Mouse (Mus musculus) B cell, adult 62 days (primary cell): ENCODE results near the gene Wdfy1. TPM values are rescaled to one million over a fixed set of nuclear protein-coding genes. Genes with fewer than 3 reads are reported as not detected.

ENCODE experiments used
- total RNA-seq: library from RNA; stranded (reverse); gene quantifications from 4 replicates; pipeline ENCODE4 v1.2.4, GENCODE M21; 2023

Gene Wdfy1
- total RNA-seq = 42.0 to 55.4 TPM (median 48.6 TPM) in 4 replicates

DNA sequence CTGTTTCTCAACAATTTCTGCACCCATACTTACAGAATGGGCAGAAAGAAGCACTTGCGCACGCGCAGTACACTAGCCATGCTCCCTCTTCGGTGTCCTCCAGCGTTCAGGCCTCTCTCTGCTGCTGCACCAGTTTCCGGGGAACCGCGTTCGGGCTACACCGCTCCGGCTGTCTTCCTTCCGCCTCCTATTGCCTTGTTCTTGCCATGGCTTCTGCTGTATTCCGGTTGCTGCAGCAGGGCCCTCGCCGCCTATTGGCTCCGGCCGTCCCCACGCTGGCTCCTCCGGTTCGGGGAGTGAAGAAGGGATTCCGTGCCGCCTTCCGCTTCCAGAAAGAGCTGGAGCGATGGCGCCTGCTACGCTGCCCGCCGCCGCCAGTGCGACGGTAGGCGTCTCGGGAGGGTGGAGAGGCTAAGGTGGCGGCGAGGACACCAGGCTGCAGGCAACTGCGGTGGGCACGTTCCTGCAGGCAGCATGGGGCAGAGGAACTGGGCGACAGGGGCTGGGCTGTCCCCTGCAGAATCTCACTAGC is at the start of gene Wdfy1, which contains the start of gene Mrpl44:
Gene Wdfy1, minus strand, starts transcription at position 217 of the 532 bp plus-strand sequence.
Gene Mrpl44, plus strand, starts transcription at position 92 of the 532 bp plus-strand sequence.

DNA sequence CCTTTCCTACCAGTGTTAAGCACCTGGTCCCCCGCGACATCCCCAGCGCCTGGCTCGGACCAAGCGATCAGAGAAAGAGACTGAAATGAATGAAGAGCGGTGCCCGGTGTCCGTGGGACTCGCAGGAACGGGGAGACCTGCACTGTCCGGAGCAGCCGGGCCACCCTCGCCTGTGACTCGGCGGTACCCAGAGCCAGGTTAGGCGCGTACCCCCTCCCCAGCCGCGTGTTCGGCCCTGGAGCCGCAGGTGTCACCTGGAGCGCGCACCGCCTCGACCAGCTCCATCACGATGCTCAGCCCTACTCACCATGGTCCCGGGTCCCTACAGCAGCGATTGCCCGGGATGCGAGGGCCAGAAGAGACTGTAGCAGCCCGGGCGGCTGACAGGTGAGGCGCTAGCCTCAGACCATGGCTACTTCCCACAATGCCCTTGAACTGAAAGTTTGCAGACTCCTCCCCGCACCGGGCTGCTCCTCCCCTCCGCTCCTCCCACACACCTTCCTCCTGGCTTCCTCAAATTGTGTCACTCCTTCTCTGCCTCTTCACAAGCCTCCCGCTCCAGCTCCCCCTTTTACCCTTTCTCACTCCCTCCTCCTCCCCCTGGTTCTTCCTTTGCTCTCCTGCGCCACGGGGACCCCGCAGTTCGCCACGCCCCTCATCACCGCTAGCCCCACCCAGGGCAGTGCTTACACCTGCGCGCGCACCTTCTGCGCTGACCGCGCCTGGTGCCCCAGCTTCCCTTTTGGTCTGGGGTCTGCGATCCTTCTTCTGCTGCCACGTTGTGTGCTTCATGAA is 104.2 kb downstream of the Wdfy1 start, which contains the start of gene Ap1s3:
Gene Ap1s3, minus strand, starts transcription at position 430 of the 795 bp plus-strand sequence.

Other genes with a start within 250 kb of the Wdfy1 start
- gene Ap1s3, start 104.2 kb downstream of the Wdfy1 start, total RNA-seq = 32.5 to 39.7 TPM (median 36.8 TPM) in 4 replicates
- 14.1 to 16.2 TPM (median 14.8 TPM) in 4 replicates for gene Mrpl44, start 125 bp downstream of the Wdfy1 start, total RNA-seq
- gene Serpine2, start 85.0 kb upstream of the Wdfy1 start, total RNA-seq = 3.1 to 5.4 TPM (median 3.8 TPM) in 4 replicates